Mouse (Mus musculus) erythroblast, embryonic 14.5 days (primary cell): ENCODE measurements around the gene Cfap65. TPM values are rescaled to one million over a fixed set of nuclear protein-coding genes. Genes with fewer than 3 reads are reported as not detected.

Source experiments
- H3K27me3 ChIP-seq: 2 replicates; pipeline ENCODE4 v1.6.1; 2012; ENCODE audit warnings: inconsistent platforms; ENCODE audit not compliant: control insufficient read depth
- H3K36me3 ChIP-seq: 2 replicates; pipeline ENCODE4 v1.6.1; 2012; ENCODE audit warnings: mild to moderate bottlenecking, inconsistent platforms; ENCODE audit not compliant: control insufficient read depth
- H3K4me1 ChIP-seq: 2 replicates; pipeline ENCODE4 v1.6.1; 2012; ENCODE audit warnings: inconsistent platforms; ENCODE audit not compliant: control insufficient read depth
- H3K4me3 ChIP-seq: replicated peaks from 2 replicates; pipeline ENCODE3; 2012; ENCODE audit warnings: moderate library complexity, mild to moderate bottlenecking, inconsistent platforms
- H3K9me3 ChIP-seq: 2 replicates; pipeline ENCODE4 v1.6.1; 2012; ENCODE audit warnings: low read length, inconsistent platforms, mixed read lengths; ENCODE audit not compliant: control insufficient read depth
- GATA1 ChIP-seq: IDR thresholded peaks from 2 replicates; pipeline ENCODE4 v1.6.1; 2012; ENCODE audit warnings: low read length, inconsistent platforms, mixed read lengths
- TAL1 ChIP-seq: IDR thresholded peaks from 3 replicates; pipeline ENCODE4 v1.6.1; 2012; ENCODE audit warnings: low read length, inconsistent platforms, mixed read lengths
- polyA plus RNA-seq: library from polyadenylated mRNA; stranded (reverse); fragments of >175 nt; gene quantifications from 2 replicates; pipeline ENCODE4 v1.2.3, GENCODE M21; 2012

The Cfap65 gene
- polyA plus RNA-seq, 1 experiment = not detected

GRCm38 (mm10) chr1:74854306-74855056 is 80.9 kb downstream of the Cfap65 start, which contains the start of gene Cdk5r2:
TSS of gene Cdk5r2 (plus strand) at chr1:74854934.
- Histone ChIP-seq H3K9me3 (peaks cover 8% of the 10 kb centered on the region; the same call in 1 of the 2 replicates), H3K4me3 (no peak within 1 kb of the TSS), H3K4me1 (peaks cover 3% of the 10 kb centered on the region; the same call in 1 of the 2 replicates), H3K27me3 (peaks cover 98% of the 10 kb centered on the region), H3K36me3 (no peaks in the 10 kb centered on the region)
- TF ChIP-seq TAL1 (no peak), GATA1 (no peak)

Other genes with a start within 250 kb of the Cfap65 start
- gene Cyp27a1, start 222.0 kb downstream of the Cfap65 start, polyA plus RNA-seq = 0.02 and 0.05 TPM in 2 replicates
- gene Prkag3, start 186.4 kb downstream of the Cfap65 start, polyA plus RNA-seq = 0.02 TPM in 1 of 2 replicates, not detected in the other
- gene Wnt6, start 163.7 kb downstream of the Cfap65 start, polyA plus RNA-seq = not detected in 2 replicates
- gene Wnt10a, start 144.1 kb downstream of the Cfap65 start, polyA plus RNA-seq = 0.02 and 0.04 TPM in 2 replicates
- gene Cdk5r2, start 80.7 kb downstream of the Cfap65 start, polyA plus RNA-seq = not detected in 2 replicates
- not detected in 2 replicates for gene Fev, start 50.2 kb downstream of the Cfap65 start, polyA plus RNA-seq
- not detected in 2 replicates for gene Cryba2, start 42.5 kb downstream of the Cfap65 start, polyA plus RNA-seq
- gene Ihh, start 16.1 kb upstream of the Cfap65 start, polyA plus RNA-seq = 0.06 and 0.19 TPM in 2 replicates
- 0.05 and 0.08 TPM in 2 replicates for gene Nhej1, start 189.6 kb upstream of the Cfap65 start, polyA plus RNA-seq
- 0.05 TPM in 1 of 2 replicates, not detected in the other for gene Slc23a3, start 198.3 kb upstream of the Cfap65 start, polyA plus RNA-seq
- gene Cnppd1, start 207.1 kb upstream of the Cfap65 start, polyA plus RNA-seq = 8.4 and 9.6 TPM in 2 replicates
- gene Retreg2, start 207.2 kb upstream of the Cfap65 start, polyA plus RNA-seq = 10.9 and 14.3 TPM in 2 replicates
- 6.7 and 7.3 TPM in 2 replicates for gene Zfand2b, start 233.0 kb upstream of the Cfap65 start, polyA plus RNA-seq
- gene Abcb6, start 244.8 kb upstream of the Cfap65 start, polyA plus RNA-seq = 10.0 and 12.6 TPM in 2 replicates